Mouse (Mus musculus): ENCODE measurements around the gene Psenen.
A peak's percentile ranks its signal among the peaks of the same experiment; 100 is the strongest.

- TF ChIP-seq CTCF (IDR thresholded peaks at IDR 0.05; ENCODE audit: extremely low read depth, insufficient read depth, low read length) (no peak), POLR2A (IDR thresholded peaks at IDR 0.05; ENCODE audit: extremely low read depth, insufficient read depth, low read length) (peak; percentile 79)
Observed at GRCm38 (mm10) chr7:30588676-30589434, 25.4 kb upstream of the Psenen start, which contains the start of gene Kmt2b.
